Mouse (Mus musculus) lung, adult 2 months (tissue): Measurements from ENCODE around the gene Batf3.

Experiments used
- CTCF ChIP-seq: fragments of 200-500 bp; IDR thresholded peaks from 2 replicates; pipeline ENCODE4 v1.5.1; 2011; ENCODE audit warnings: mild to moderate bottlenecking, low read length, control low read depth; ENCODE audit not compliant: insufficient read depth
- POLR2A ChIP-seq: fragments of 200-500 bp; IDR thresholded peaks from 2 replicates; pipeline ENCODE4 v1.6.1; 2011; ENCODE audit warnings: low read depth, mild to moderate bottlenecking, control low read depth, low read length, borderline replicate concordance; ENCODE audit errors: extremely low read depth

DNA sequence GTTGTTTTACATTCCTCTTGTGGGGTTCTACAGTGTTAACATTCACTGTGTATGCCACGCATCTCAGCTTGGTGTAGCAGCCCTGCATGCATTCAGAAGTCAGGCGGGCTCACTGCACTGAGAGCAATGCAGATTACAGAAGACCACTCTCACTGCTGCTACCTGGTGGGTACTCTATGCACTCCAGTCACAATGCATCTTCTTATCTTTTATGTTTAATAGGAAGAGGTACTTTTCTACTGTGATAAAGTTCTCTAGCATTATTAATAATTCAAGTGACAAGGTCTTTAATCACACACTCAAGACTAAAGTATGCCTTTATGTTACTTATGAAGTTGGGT, 42.1 kb upstream of the Batf3 start:
- TF ChIP-seq POLR2A = no peak
- TF ChIP-seq CTCF = no peak
